Mouse (Mus musculus) colon, adult 2 months (tissue): ENCODE results near the gene Fas. TPM values are rescaled to one million over a fixed set of nuclear protein-coding genes. Genes with fewer than 3 reads are reported as not detected.

Experiments used
- polyA plus RNA-seq: library from polyadenylated mRNA; depleted of rRNA; stranded (reverse); fragments of >200 nt; gene quantifications from 2 replicates; pipeline ENCODE4 v1.2.3, GENCODE M21; 2012; rRNA removed

Fas gene
- 0.73 and 1.4 TPM in 2 replicates for polyA plus RNA-seq

GRCm38 (mm10) chr19:34289948-34290789, at the start of gene Fas:
Gene Fas, plus strand, starts transcription at chr19:34290666.

GRCm38 (mm10) chr19:34254880-34255681, 35.4 kb upstream of the Fas start, which contains the start of gene Acta2:
Gene Acta2, minus strand, starts transcription at chr19:34255590.

Other genes with a start within 250 kb of the Fas start
- gene Lipn, start 223.3 kb upstream of the Fas start, polyA plus RNA-seq, result not detected in 2 replicates
- gene Lipm, start 189.7 kb upstream of the Fas start, polyA plus RNA-seq, result not detected in 2 replicates
- 1.1 and 1.7 TPM in 2 replicates for gene Ankrd22, start 124.6 kb upstream of the Fas start, polyA plus RNA-seq
- 7.3 and 7.7 TPM in 2 replicates for gene Stambpl1, start 98.4 kb upstream of the Fas start, polyA plus RNA-seq
- gene Acta2, start 35.1 kb upstream of the Fas start, polyA plus RNA-seq, result 1,765 and 1,858 TPM in 2 replicates
- 9.0 and 10.7 TPM in 2 replicates for gene Ch25h, start 184.5 kb downstream of the Fas start, polyA plus RNA-seq
- gene Lipa, start 236.8 kb downstream of the Fas start, polyA plus RNA-seq, result 11.3 and 16.3 TPM in 2 replicates